Mouse (Mus musculus) heart, adult 2 months (tissue): ENCODE measurements at regions not wholly inside any gene's neighbourhood (a gene's known extent, or its start where the extent isn't known, plus 50 kb on each side); places are given as distances from the start of the nearest gene placed in this dataset.
A peak's percentile ranks its signal among the peaks of the same experiment; 100 is the strongest.

ENCODE experiments used
- DNase-seq, 2 experiments: peaks; one replicate each; pipeline ENCODE4 v3.0.0; 2021
- H3K27ac ChIP-seq: fragments of 200-600 bp; 2 replicates; pipeline ENCODE4 v1.8.1; 2022
- H3K27me3 ChIP-seq: fragments of 200-500 bp; 2 replicates; pipeline ENCODE4 v1.6.1; 2012; ENCODE audit warnings: mild to moderate bottlenecking, low read length, inconsistent platforms, mixed read lengths; ENCODE audit not compliant: control insufficient read depth, insufficient read depth
- H3K36me3 ChIP-seq: fragments of 200-500 bp; 2 replicates; pipeline ENCODE4 v1.6.1; 2012; ENCODE audit warnings: low read length, inconsistent platforms; ENCODE audit not compliant: control insufficient read depth, insufficient read depth
- H3K4me1 ChIP-seq: fragments of 200-500 bp; 2 replicates; pipeline ENCODE4 v1.6.1; 2011; ENCODE audit warnings: low read length; ENCODE audit not compliant: control insufficient read depth, insufficient read depth
- H3K4me3 ChIP-seq: fragments of 200-600 bp; 2 replicates; pipeline ENCODE4 v1.8.1; 2022
- H3K79me2 ChIP-seq: fragments of 200-500 bp; replicated peaks from 2 replicates; pipeline ENCODE4 v1.6.1; 2012; ENCODE audit warnings: mild to moderate bottlenecking, inconsistent platforms, low read length, moderate library complexity, mixed read lengths; ENCODE audit not compliant: control insufficient read depth, insufficient read depth
- H3K9ac ChIP-seq: fragments of 200-500 bp; 2 replicates; pipeline ENCODE4 v1.6.1; 2012; ENCODE audit warnings: low read depth, mild to moderate bottlenecking, control low read depth, inconsistent platforms, low read length, mixed read lengths
- CTCF ChIP-seq: fragments of 200-600 bp; IDR thresholded peaks from 2 replicates; pipeline ENCODE4 v1.8.1; 2022; ENCODE audit warnings: antibody characterized with exemption, mild to moderate bottlenecking, moderate library complexity
- EP300 ChIP-seq: fragments of 200-500 bp; IDR thresholded peaks from 2 replicates; pipeline ENCODE4 v1.6.1; 2011; ENCODE audit warnings: low read depth, low read length, control low read depth; ENCODE audit not compliant: insufficient read depth
- POLR2A ChIP-seq: fragments of 200-500 bp; IDR thresholded peaks from 2 replicates; pipeline ENCODE4 v1.6.1; 2011; ENCODE audit warnings: mild to moderate bottlenecking, low read depth, low read length, control low read depth; ENCODE audit not compliant: insufficient read depth
- WGBS: fragments of 180-500 bp; shearing (Covaris S2); methylation state at CpG from one replicate; pipeline ENCODE4 v1.1.7; 2018; 5-methylcytosine and 5-hydroxymethylcytosine counted together
- intact Hi-C: fragments of 180-260 bp; cut with DNase I; formaldehyde crosslinking; loops from one replicate; pipeline ENCODE4 v1.15.1; 2025

GRCm38 (mm10) chr5:64414519-64414918, 258.4 kb downstream of the Tbc1d1 start:
- intact Hi-C loops, result no loop called here
- Histone ChIP-seq H3K9ac (no peak overlapping the region), H3K27me3 (no peaks in the 10 kb centered on the region), H3K4me1 (peaks cover 2% of the 10 kb centered on the region; the same call in 1 of the 2 replicates), H3K36me3 (no peaks in the 10 kb centered on the region), H3K27ac (no peak overlapping the region), H3K4me3 (no peak overlapping the region), H3K79me2 (no peaks in the 10 kb centered on the region)
- no peak for DNase-seq
- no peak for TF ChIP-seq EP300
- TF ChIP-seq POLR2A, result no peak
- TF ChIP-seq CTCF, result no peak
- 72% methylated on average over 5 of the region's 5 CpGs for WGBS

- Histone ChIP-seq H3K9ac (no peak overlapping the region), H3K4me3 (no peak overlapping the region), H3K4me1 (no peaks in the 10 kb centered on the region), H3K27ac (no peak overlapping the region), H3K79me2 (no peaks in the 10 kb centered on the region), H3K36me3 (no peaks in the 10 kb centered on the region), H3K27me3 (no peaks in the 10 kb centered on the region)
- DNase-seq, result no peak
- intact Hi-C loops, result no loop called here
- 78% methylated on average over 1 of the region's 1 CpGs for WGBS
- TF ChIP-seq CTCF, result no peak
- TF ChIP-seq POLR2A, result no peak
- no peak for TF ChIP-seq EP300
These were observed 263.3 kb downstream of the Tbc1d1 start for GRCm38 (mm10) chr5:64419395-64419794.

- no peak for DNase-seq
- TF ChIP-seq CTCF (no peak), EP300 (no peak), POLR2A (no peak)
- H3K4me3 ChIP-seq, result no peak overlapping the region
- H3K9ac ChIP-seq, result no peak overlapping the region
- H3K79me2 ChIP-seq, result no peaks in the 10 kb centered on the region
- no peak overlapping the region for H3K27ac ChIP-seq
- no peaks in the 10 kb centered on the region for H3K36me3 ChIP-seq
- WGBS, result 75% methylated on average over 13 of the region's 13 CpGs
- intact Hi-C loops, result no loop called here
- H3K27me3 ChIP-seq, result no peaks in the 10 kb centered on the region
- no peaks in the 10 kb centered on the region for H3K4me1 ChIP-seq
These were observed 266.9 kb downstream of the Tbc1d1 start for GRCm38 (mm10) chr5:64422787-64423587.

- intact Hi-C loops, result no loop called here
- no peak overlapping the region for H3K4me3 ChIP-seq
- H3K9ac ChIP-seq, result no peak overlapping the region
- no peak for TF ChIP-seq CTCF
- TF ChIP-seq EP300, result no peak
- TF ChIP-seq POLR2A, result no peak
- 66% methylated on average over 8 of the region's 8 CpGs for WGBS
- H3K27ac ChIP-seq, result no peak overlapping the region
- H3K4me1 ChIP-seq, result peaks cover 3% of the 10 kb centered on the region
- H3K36me3 ChIP-seq, result no peaks in the 10 kb centered on the region
- DNase-seq, result peak in 1 of 2 experiments; percentile 16
- no peaks in the 10 kb centered on the region for H3K27me3 ChIP-seq
- H3K79me2 ChIP-seq, result no peaks in the 10 kb centered on the region
These were observed 272.7 kb downstream of the Tbc1d1 start for GRCm38 (mm10) chr5:64428822-64429221.

GRCm38 (mm10) chr5:64430501-64430900, 274.4 kb downstream of the Tbc1d1 start:
- intact Hi-C loops, result no loop called here
- H3K79me2 ChIP-seq, result no peaks in the 10 kb centered on the region
- H3K4me1 ChIP-seq, result peaks cover 3% of the 10 kb centered on the region
- no peak for DNase-seq
- TF ChIP-seq CTCF (peak; percentile 6; the same call in 1 of the 2 replicates), EP300 (no peak), POLR2A (no peak)
- no peak overlapping the region for H3K27ac ChIP-seq
- 91% methylated on average over 3 of the region's 3 CpGs for WGBS
- no peak overlapping the region for H3K4me3 ChIP-seq
- H3K36me3 ChIP-seq, result no peaks in the 10 kb centered on the region
- no peaks in the 10 kb centered on the region for H3K27me3 ChIP-seq
- no peak overlapping the region for H3K9ac ChIP-seq

GRCm38 (mm10) chr5:64431624-64432023, 275.5 kb downstream of the Tbc1d1 start:
- intact Hi-C loops, result no loop called here
- Histone ChIP-seq H3K27ac (no peak overlapping the region), H3K4me1 (peaks cover 3% of the 10 kb centered on the region), H3K27me3 (no peaks in the 10 kb centered on the region), H3K36me3 (no peaks in the 10 kb centered on the region), H3K9ac (no peak overlapping the region), H3K79me2 (no peaks in the 10 kb centered on the region), H3K4me3 (no peak overlapping the region)
- 80% methylated on average over 6 of the region's 6 CpGs for WGBS
- no peak for DNase-seq
- TF ChIP-seq CTCF (no peak), EP300 (no peak), POLR2A (no peak)
